Mouse (Mus musculus): ENCODE measurements around the gene Nup43. TPM values are rescaled to one million over a fixed set of nuclear protein-coding genes. Genes with fewer than 3 reads are reported as not detected.

Gene Nup43
- polyA plus RNA-seq, 1 experiment = 15.4 TPM

DNA sequence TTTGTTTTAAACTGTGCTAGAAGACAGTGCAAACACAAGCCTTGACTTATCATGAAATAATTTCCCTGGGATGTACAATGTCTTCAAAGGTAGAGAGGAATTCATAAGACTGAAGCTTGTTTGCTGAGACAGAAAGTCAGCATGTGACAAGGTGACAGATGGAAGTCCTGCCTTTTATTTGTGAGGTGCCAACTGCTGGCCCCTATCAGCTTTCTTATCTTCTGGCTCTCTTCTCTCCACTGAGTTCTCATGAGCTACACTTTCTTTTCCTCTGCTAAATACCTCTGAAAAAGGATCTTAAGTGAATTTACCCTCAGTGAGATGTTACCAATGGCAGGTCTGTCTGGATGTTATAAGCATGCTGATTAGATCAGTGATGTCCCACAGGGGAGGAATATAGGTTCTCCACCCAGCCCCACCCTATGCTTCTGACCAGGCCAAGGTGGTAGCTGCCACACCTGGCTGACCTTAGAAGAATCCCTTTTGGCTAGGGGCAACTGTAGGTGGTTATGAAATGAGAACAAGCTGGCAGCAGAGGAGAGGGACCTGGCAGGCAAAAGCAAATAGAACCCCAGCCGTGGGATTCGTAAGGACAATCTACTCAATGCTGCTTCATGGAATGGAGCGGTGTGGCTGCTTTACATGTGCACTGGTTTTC is 43.3 kb upstream of the Nup43 start:
- H3ac ChIP-seq (ENCODE audit: control insufficient read depth, insufficient read length) = no peak overlapping the region
- H3K27me3 ChIP-seq (ENCODE audit: control insufficient read depth, insufficient read depth, insufficient read length) = no peaks in the 10 kb centered on the region
- no peaks in the 10 kb centered on the region for H3K79me2 ChIP-seq (ENCODE audit: control insufficient read depth, insufficient read depth)
- peaks cover 3% of the 10 kb centered on the region for H3K36me3 ChIP-seq (ENCODE audit: control insufficient read depth, insufficient read depth)
- H3K4me3 ChIP-seq = no peak overlapping the region
- no peak for TF ChIP-seq MAX (IDR thresholded peaks at IDR 0.05; ENCODE audit: low read depth)
- no peak for TF ChIP-seq POLR2AphosphoS2 (IDR thresholded peaks at IDR 0.05; ENCODE audit: insufficient read length, low read depth)
- TF ChIP-seq MYOD1 (IDR thresholded peaks at IDR 0.05; ENCODE audit: control insufficient read depth in 1 of 3, insufficient read length in 2 of 3, low read depth in 2 of 3) = no peak
- no peak for TF ChIP-seq MYOG (IDR thresholded peaks at IDR 0.05; ENCODE audit: control insufficient read depth in 1 of 3, insufficient read depth in 1 of 3, insufficient read length in 2 of 3, low read depth in 2 of 3)
- no peak for TF ChIP-seq POLR2A (IDR thresholded peaks at IDR 0.05; ENCODE audit: insufficient read length, low read depth)
- no peak for TF ChIP-seq CEBPB (IDR thresholded peaks at IDR 0.05; ENCODE audit: insufficient read depth, poor library complexity, severe bottlenecking)
- TF ChIP-seq E2F4 (IDR thresholded peaks at IDR 0.05; ENCODE audit: insufficient read depth) = no peak
- TF ChIP-seq REST (IDR thresholded peaks at IDR 0.05; ENCODE audit: insufficient read depth, insufficient read length) = no peak
- no peak for TF ChIP-seq TCF3 (IDR thresholded peaks at IDR 0.05; ENCODE audit: insufficient read length, low read depth)
- TF ChIP-seq SRF (IDR thresholded peaks at IDR 0.05; ENCODE audit: control insufficient read depth, insufficient read length, low read depth) = no peak
- no peak for TF ChIP-seq USF1 (IDR thresholded peaks at IDR 0.05; ENCODE audit: low read depth)
- no peak for TF ChIP-seq TCF12 (IDR thresholded peaks at IDR 0.05; ENCODE audit: insufficient read depth, poor library complexity, severe bottlenecking)
- H3K4me2 ChIP-seq (ENCODE audit: low read depth) = no peak overlapping the region

DNA sequence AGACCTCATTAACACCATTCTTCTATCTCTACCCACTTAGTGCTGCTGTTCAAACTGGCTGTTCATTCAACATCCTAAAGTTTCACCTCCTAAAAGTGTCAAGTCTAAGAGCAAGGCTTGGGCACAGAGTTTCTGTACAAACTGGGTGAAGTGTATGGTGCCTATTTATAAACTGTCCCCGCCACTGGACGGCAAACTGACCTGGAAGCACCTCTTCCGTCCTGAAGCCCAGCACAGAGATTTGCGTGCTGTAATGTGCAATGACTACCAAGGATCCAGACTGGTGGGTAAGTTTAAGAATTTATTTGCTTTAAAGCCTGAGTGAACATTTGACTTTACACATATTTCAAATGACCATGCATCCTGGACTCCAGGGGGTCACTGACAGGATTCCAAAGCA is 38.2 kb upstream of the Nup43 start:
- Histone ChIP-seq H3K79me2 (ENCODE audit: control insufficient read depth, insufficient read depth) (no peaks in the 10 kb centered on the region), H3K36me3 (ENCODE audit: control insufficient read depth, insufficient read depth) (peaks cover 21% of the 10 kb centered on the region), H3K27me3 (ENCODE audit: control insufficient read depth, insufficient read depth, insufficient read length) (no peaks in the 10 kb centered on the region), H3K4me2 (ENCODE audit: low read depth) (no peak overlapping the region), H3ac (ENCODE audit: control insufficient read depth, insufficient read length) (no peak overlapping the region), H3K4me3 (no peak overlapping the region)
- no peak for TF ChIP-seq TCF12 (IDR thresholded peaks at IDR 0.05; ENCODE audit: insufficient read depth, poor library complexity, severe bottlenecking)
- no peak for TF ChIP-seq REST (IDR thresholded peaks at IDR 0.05; ENCODE audit: insufficient read depth, insufficient read length)
- TF ChIP-seq USF1 (IDR thresholded peaks at IDR 0.05; ENCODE audit: low read depth) = no peak
- no peak for TF ChIP-seq POLR2A (IDR thresholded peaks at IDR 0.05; ENCODE audit: insufficient read length, low read depth)
- TF ChIP-seq POLR2AphosphoS2 (IDR thresholded peaks at IDR 0.05; ENCODE audit: insufficient read length, low read depth) = no peak
- no peak for TF ChIP-seq SRF (IDR thresholded peaks at IDR 0.05; ENCODE audit: control insufficient read depth, insufficient read length, low read depth)
- no peak for TF ChIP-seq CEBPB (IDR thresholded peaks at IDR 0.05; ENCODE audit: insufficient read depth, poor library complexity, severe bottlenecking)
- TF ChIP-seq TCF3 (IDR thresholded peaks at IDR 0.05; ENCODE audit: insufficient read length, low read depth) = no peak
- TF ChIP-seq MYOD1 (IDR thresholded peaks at IDR 0.05; ENCODE audit: control insufficient read depth in 1 of 3, insufficient read length in 2 of 3, low read depth in 2 of 3) = no peak
- TF ChIP-seq E2F4 (IDR thresholded peaks at IDR 0.05; ENCODE audit: insufficient read depth) = no peak
- TF ChIP-seq MYOG (IDR thresholded peaks at IDR 0.05; ENCODE audit: control insufficient read depth in 1 of 3, insufficient read depth in 1 of 3, insufficient read length in 2 of 3, low read depth in 2 of 3) = no peak
- no peak for TF ChIP-seq MAX (IDR thresholded peaks at IDR 0.05; ENCODE audit: low read depth)

- Histone ChIP-seq H3K4me3 (no peak overlapping the region), H3K4me2 (ENCODE audit: low read depth) (no peak overlapping the region), H3K36me3 (ENCODE audit: control insufficient read depth, insufficient read depth) (peaks cover 21% of the 10 kb centered on the region), H3K27me3 (ENCODE audit: control insufficient read depth, insufficient read depth, insufficient read length) (no peaks in the 10 kb centered on the region), H3K79me2 (ENCODE audit: control insufficient read depth, insufficient read depth) (no peaks in the 10 kb centered on the region), H3ac (ENCODE audit: control insufficient read depth, insufficient read length) (no peak overlapping the region)
- TF ChIP-seq CEBPB (IDR thresholded peaks at IDR 0.05; ENCODE audit: insufficient read depth, poor library complexity, severe bottlenecking) (no peak), TCF3 (IDR thresholded peaks at IDR 0.05; ENCODE audit: insufficient read length, low read depth) (no peak), SRF (IDR thresholded peaks at IDR 0.05; ENCODE audit: control insufficient read depth, insufficient read length, low read depth) (no peak), USF1 (IDR thresholded peaks at IDR 0.05; ENCODE audit: low read depth) (no peak), E2F4 (IDR thresholded peaks at IDR 0.05; ENCODE audit: insufficient read depth) (no peak), MYOD1 (IDR thresholded peaks at IDR 0.05; ENCODE audit: control insufficient read depth in 1 of 3, insufficient read length in 2 of 3, low read depth in 2 of 3) (no peak), POLR2AphosphoS2 (IDR thresholded peaks at IDR 0.05; ENCODE audit: insufficient read length, low read depth) (no peak), POLR2A (IDR thresholded peaks at IDR 0.05; ENCODE audit: insufficient read length, low read depth) (no peak), TCF12 (IDR thresholded peaks at IDR 0.05; ENCODE audit: insufficient read depth, poor library complexity, severe bottlenecking) (no peak), MYOG (IDR thresholded peaks at IDR 0.05; ENCODE audit: control insufficient read depth in 1 of 3, insufficient read depth in 1 of 3, insufficient read length in 2 of 3, low read depth in 2 of 3) (no peak), MAX (IDR thresholded peaks at IDR 0.05; ENCODE audit: low read depth) (no peak), REST (IDR thresholded peaks at IDR 0.05; ENCODE audit: insufficient read depth, insufficient read length) (no peak)
These were observed 37.0 kb upstream of the Nup43 start for GRCm38 (mm10) chr10:7630286-7630685.

DNA sequence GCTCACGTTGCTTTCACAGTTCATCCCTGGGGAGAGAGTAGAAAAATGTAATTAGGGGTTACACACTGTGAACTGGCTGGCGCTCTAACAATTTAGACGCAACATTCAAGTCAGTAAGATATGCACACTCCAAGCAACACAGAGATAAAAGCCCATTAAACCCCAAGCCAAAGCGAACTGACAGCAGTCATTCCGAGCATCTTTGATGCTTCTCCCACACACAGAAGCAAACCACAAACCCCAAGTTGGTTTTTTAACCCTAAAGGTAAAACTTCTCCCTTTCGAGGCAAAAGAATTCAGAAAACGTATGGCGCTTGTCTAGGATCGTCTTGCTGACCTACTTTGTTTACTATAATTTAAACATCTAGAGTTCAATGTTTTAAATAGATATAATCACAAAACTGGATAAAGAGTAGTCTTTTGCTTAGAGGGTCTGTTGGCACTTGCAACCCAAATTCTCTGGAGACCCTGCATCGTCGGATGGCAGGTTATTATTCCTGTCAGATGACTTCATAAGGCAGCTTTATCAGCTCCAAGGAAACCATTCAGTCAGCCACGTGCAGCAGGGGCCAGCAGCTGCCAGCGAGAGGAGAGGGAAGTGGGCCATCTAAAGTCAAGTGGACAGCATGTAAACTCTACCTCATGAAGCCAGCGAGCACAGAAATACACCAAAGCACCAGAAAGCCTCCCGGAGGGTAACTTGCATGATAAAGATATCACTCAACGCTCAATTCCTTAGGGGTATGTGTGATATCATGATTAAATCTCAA is 36.2 kb upstream of the Nup43 start:
- H3K4me3 ChIP-seq = no peak overlapping the region
- H3K79me2 ChIP-seq (ENCODE audit: control insufficient read depth, insufficient read depth) = no peaks in the 10 kb centered on the region
- H3K27me3 ChIP-seq (ENCODE audit: control insufficient read depth, insufficient read depth, insufficient read length) = no peaks in the 10 kb centered on the region
- no peak overlapping the region for H3ac ChIP-seq (ENCODE audit: control insufficient read depth, insufficient read length)
- H3K4me2 ChIP-seq (ENCODE audit: low read depth) = no peak overlapping the region
- TF ChIP-seq USF1 (IDR thresholded peaks at IDR 0.05; ENCODE audit: low read depth) = no peak
- H3K36me3 ChIP-seq (ENCODE audit: control insufficient read depth, insufficient read depth) = peaks cover 21% of the 10 kb centered on the region
